Mouse (Mus musculus): ENCODE results near the gene Gm20929.
"Not testable (repeated sequence)": the region's sequence is repeated elsewhere in the genome, so short reads cannot be mapped to it uniquely, and the experiment has no call there.

The Gm20929 gene

GRCm38 (mm10) chrY:53843649-53844048, at the start of gene Gm20929:
Gene Gm20929, plus strand, starts transcription at chrY:53843949.
- DNase-seq (ENCODE audit: low spot score) = not testable (repeated sequence)
